Mouse (Mus musculus): Measurements from ENCODE around the gene Map2k6.

GRCm38 (mm10) chr11:110398553-110399239 is at the start of gene Map2k6:
- TF ChIP-seq CTCF (IDR thresholded peaks at IDR 0.05; ENCODE audit: low read depth, low read length) = no peak
- no peak for TF ChIP-seq POLR2A (IDR thresholded peaks at IDR 0.05; ENCODE audit: extremely low read depth, insufficient read depth, low read length)

Measured in liver, adult 2 months (tissue).